Mouse (Mus musculus) cerebellum, postnatal 4 days (tissue): ENCODE data around the gene Nlrc3.
"Not testable (repeated sequence)": the region's sequence is repeated elsewhere in the genome, so short reads cannot be mapped to it uniquely, and the experiment has no call there.

ENCODE experiments used
- DNase-seq, 2 experiments: peaks; one replicate each; pipeline ENCODE4 v3.0.0; 2022; ENCODE audit warnings: low spot score in 2 of 2, mixed read lengths in 1 of 2

Nlrc3 gene

DNA sequence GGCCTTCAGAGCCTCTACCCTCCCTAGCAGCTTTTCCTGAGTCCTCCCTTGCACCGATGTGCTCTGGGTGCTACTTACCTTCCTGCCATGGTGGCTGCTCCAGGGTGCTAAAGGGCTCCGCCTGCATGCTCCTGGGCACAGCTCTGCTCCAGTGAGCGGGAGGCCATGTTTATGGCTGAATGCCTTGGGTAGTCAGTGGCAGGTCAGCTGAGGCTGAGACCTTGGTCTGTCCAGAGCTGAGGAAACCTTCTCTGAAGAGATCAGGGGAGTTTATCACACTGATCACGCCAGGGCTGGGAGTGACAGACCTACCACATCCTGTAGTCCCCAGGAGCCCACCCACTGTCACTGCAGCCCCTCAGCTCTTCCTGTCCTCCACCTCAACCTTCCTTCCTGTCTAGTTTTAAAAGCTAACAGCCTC is at the start of gene Nlrc3:
TSS of gene Nlrc3 (minus strand) at position 382 of the 421 bp plus-strand sequence.
- DNase-seq = no peak

- no peak for DNase-seq
These were observed 46.3 kb upstream of the Nlrc3 start for GRCm38 (mm10) chr16:4022719-4023118.

DNA sequence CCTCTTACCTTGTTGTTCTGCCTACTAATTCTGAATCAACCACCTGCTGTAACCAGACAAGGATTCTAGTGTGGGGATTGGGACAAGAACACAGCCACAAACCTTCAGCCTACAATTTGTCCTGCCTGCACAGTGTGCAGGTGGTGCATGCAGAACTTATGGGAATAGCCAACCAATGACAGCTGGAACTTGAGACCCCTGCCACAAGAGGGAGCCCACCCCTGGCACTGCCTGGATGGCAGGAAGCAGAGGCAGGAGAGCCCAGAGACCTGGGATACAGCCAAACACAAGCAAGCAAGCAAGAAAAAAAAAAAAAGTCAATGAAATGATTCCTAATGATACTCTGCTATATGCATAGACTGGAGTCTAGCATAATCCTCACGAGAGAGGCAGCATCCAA is 44.8 kb upstream of the Nlrc3 start:
- no peak for DNase-seq

DNA sequence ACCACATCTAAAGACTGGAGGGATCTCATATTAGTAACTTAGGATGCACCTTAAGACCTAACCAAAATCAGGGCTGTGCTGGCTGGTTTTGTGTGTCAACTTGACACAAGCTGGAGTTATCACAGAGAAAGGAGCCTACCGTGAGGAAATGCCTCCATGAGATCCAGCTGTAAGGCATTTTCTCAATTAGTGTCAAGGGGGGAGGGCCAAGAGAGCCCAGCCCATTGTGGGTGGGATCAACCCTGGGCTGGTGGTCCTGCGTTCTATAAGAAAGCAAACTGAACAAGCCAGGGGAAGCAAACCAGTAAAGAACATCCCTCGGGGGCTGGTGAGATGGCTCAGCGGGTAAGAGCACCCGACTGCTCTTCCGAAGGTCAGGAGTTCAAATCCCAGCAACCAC is 41.0 kb upstream of the Nlrc3 start:
- DNase-seq = not testable (repeated sequence)

GRCm38 (mm10) chr16:4016786-4017185 is 40.4 kb upstream of the Nlrc3 start:
- DNase-seq = not testable (repeated sequence)

GRCm38 (mm10) chr16:4014040-4014668 is 37.7 kb upstream of the Nlrc3 start:
- no peak for DNase-seq

DNA sequence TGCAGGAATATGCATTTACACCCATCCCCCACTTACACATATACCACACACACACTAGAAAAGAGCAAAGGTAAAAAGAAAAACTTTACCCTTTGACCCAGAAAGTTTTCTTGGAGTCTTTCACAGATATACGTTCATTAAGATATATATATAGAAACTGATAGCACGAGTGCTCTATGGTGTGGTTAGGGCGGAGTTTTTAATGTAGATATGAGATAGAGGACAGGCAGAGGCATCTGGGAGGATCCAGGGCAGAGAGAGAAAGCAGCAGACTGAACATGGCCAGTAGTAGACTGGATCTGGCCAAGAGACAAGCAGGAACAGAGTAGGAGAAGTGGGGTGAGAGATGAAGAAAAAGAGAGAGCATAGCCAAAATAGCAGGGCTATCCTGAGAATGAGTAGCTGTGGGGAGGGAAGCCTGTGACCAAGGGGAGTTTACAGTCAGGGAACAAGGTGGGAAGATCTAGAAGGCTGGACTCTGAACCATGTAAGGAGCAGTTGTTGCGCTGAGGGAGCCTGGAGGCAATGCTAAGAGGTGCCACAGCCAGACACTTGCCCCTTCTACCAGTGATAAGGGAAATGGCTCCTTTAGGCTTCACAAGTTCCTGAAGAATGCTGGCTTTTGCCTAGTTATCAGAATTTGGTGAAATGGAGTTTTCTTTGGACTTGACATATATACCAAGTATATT is 36.6 kb upstream of the Nlrc3 start:
- DNase-seq = no peak

GRCm38 (mm10) chr16:4003489-4004398 is 27.3 kb upstream of the Nlrc3 start, which contains the start of gene Slx4:
Gene Slx4, minus strand, starts transcription at chr16:4003770.
- peak; percentile 90 to 95 for DNase-seq

GRCm38 (mm10) chr16:3988410-3988809 is 12.0 kb upstream of the Nlrc3 start:
- DNase-seq = no peak

DNA sequence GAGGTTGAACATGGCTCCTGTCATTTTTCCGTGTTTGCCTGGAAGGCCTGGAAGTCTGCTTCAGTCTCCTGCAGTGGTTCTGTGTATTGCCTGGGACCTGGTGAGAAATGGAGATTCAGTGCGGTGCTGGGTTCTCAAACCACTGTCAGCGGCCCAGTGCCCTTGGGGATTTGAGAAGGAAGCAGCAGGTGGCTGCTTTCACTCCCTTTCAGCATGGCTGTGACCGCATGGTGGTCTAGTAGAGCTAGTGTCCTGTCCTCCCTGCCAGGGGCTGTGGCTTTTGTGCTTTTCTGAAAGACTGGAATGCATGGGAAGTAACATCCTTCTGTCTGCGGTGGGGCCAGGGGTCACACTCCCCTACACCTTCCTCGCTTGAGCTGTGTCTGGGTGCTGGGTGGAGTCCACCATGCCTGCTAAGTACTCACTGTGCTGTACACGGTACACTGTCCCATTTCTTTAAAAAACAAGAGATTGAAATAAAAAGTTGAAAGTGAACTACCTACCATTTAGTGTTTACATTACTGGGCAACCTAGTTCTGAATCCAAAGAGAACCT is 6.8 kb upstream of the Nlrc3 start:
- DNase-seq = no peak

GRCm38 (mm10) chr16:3982173-3982572 is 5.7 kb upstream of the Nlrc3 start:
- no peak for DNase-seq

DNA sequence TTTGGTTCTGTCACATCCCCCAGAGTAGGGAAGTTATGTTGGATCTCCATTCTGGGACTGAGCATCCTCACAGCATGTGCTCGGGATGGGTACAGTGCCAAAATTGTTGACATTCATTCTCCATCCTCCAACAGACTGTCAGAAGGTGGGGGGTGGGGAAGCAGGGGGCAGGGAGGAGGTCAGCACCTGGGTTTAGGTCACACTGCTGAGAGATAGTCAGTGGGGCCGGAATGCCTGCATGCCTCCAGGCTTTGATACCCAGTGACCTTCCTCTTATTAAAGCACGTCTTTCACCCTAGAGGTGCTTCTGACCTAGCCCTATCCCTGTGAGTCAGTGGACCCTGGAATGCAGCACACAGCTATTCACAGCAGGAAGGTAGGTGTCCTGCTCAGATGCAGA is 280 bp upstream of the Nlrc3 start:
- no peak for DNase-seq

- DNase-seq = no peak
These were observed 774 bp downstream of the Nlrc3 start for GRCm38 (mm10) chr16:3975658-3976057.

GRCm38 (mm10) chr16:3974456-3974855 is 2.0 kb downstream of the Nlrc3 start:
- DNase-seq = peak in 1 of 2 experiments; percentile 19

GRCm38 (mm10) chr16:3965534-3965933 is 10.9 kb downstream of the Nlrc3 start:
- DNase-seq = no peak

GRCm38 (mm10) chr16:3964990-3965389 is 11.4 kb downstream of the Nlrc3 start:
- DNase-seq = no peak

GRCm38 (mm10) chr16:3959261-3959660 is 17.2 kb downstream of the Nlrc3 start:
- DNase-seq = no peak

DNA sequence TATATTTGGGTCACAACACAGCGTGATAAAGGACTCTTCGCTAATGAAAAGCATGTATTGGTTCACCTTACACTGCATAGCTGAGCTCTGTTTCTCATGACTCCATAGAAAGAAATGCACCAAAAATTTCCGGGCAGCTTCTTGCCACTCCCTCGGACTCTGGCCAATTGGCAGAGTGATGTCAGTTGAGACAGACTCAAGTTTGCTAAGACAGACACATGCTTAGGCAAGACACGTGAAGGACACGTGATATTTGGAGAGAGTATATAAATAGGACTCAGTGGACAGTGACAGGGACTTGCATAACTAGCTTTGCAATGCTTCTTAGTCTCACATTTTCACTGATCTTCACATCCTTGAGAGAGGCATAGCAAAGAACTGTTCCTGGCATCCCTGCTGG is 20.1 kb downstream of the Nlrc3 start:
- DNase-seq = no peak

- DNase-seq = no peak
These were observed 25.3 kb downstream of the Nlrc3 start for GRCm38 (mm10) chr16:3951141-3951540.

DNA sequence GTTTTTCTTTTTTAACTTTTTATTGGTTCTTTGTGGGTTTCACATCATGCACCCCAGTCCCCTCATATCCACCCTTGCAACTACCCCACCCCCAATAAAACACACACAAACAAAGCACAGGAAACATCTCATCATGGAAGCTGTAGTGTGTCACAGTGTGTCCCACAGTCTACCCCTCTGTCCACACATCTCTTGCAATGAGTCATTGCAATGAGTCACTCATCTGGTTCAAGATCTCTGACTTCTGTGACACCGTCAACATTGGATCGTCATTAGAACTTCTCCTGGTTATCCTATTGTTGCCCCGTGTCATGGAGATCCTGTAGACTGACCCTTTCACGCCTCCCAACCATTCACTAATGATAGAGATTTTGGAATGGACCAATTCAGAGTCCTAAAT is 41.7 kb downstream of the Nlrc3 start:
- no peak for DNase-seq

- no peak for DNase-seq
These were observed 42.3 kb downstream of the Nlrc3 start for GRCm38 (mm10) chr16:3934091-3934490.

GRCm38 (mm10) chr16:3933536-3933935 is 42.9 kb downstream of the Nlrc3 start:
- DNase-seq = no peak
